Mouse (Mus musculus) brown adipose tissue, adult 24 weeks (tissue): ENCODE measurements at regions not wholly inside any gene's neighbourhood (a gene's known extent, or its start where the extent isn't known, plus 50 kb on each side); places are given as distances from the start of the nearest gene placed in this dataset.
A peak's percentile ranks its signal among the peaks of the same experiment; 100 is the strongest.

Experiments
- H3K27ac ChIP-seq: fragments of 200-500 bp; replicated peaks from 2 replicates; pipeline ENCODE4 v1.5.1; 2012; ENCODE audit warnings: low read depth, mild to moderate bottlenecking, low read length
- H3K4me1 ChIP-seq: fragments of 200-500 bp; 2 replicates; pipeline ENCODE4 v1.6.1; 2012; ENCODE audit warnings: low read length, mixed read lengths; ENCODE audit not compliant: control insufficient read depth, insufficient read depth, insufficient read length
- H3K4me3 ChIP-seq: fragments of 200-500 bp; 2 replicates; pipeline ENCODE4 v1.5.1; 2012; ENCODE audit warnings: low read depth, mild to moderate bottlenecking, low read length, moderate library complexity; ENCODE audit not compliant: insufficient read depth

- Histone ChIP-seq H3K4me1 (no peaks in the 10 kb centered on the region), H3K27ac (no peak overlapping the region), H3K4me3 (no peak overlapping the region)
Observed at GRCm38 (mm10) chr3:143134528-143134927, 252.7 kb upstream of the Pkn2 start.

- Histone ChIP-seq H3K27ac (no peak overlapping the region), H3K4me1 (no peaks in the 10 kb centered on the region), H3K4me3 (no peak overlapping the region)
Observed at GRCm38 (mm10) chr3:143107733-143108291, 226.0 kb upstream of the Pkn2 start.

GRCm38 (mm10) chr3:143104734-143105133 lies 222.9 kb upstream of the Pkn2 start:
- H3K4me1 ChIP-seq, result no peaks in the 10 kb centered on the region
- H3K4me3 ChIP-seq, result no peak overlapping the region

GRCm38 (mm10) chr3:143103333-143103732 lies 221.5 kb upstream of the Pkn2 start:
- Histone ChIP-seq H3K4me3 (no peak overlapping the region), H3K27ac (no peak overlapping the region), H3K4me1 (no peaks in the 10 kb centered on the region)

More at GRCm38 (mm10) chr3:143104734-143105133, 222.9 kb upstream of the Pkn2 start:
- no peak overlapping the region for H3K27ac ChIP-seq

- H3K4me3 ChIP-seq, result peak overlapping the region; percentile 45
- H3K4me1 ChIP-seq, result no peaks in the 10 kb centered on the region
- H3K27ac ChIP-seq, result no peak overlapping the region
Observed at GRCm38 (mm10) chr3:143100810-143101645, 219.2 kb upstream of the Pkn2 start.

- H3K4me1 ChIP-seq, result no peaks in the 10 kb centered on the region
- no peak overlapping the region for H3K27ac ChIP-seq
- H3K4me3 ChIP-seq, result no peak overlapping the region
Observed at GRCm38 (mm10) chr3:143100203-143100602, 218.4 kb upstream of the Pkn2 start.

GRCm38 (mm10) chr3:143092206-143092605 lies 210.4 kb upstream of the Pkn2 start:
- Histone ChIP-seq H3K27ac (no peak overlapping the region), H3K4me1 (no peaks in the 10 kb centered on the region), H3K4me3 (no peak overlapping the region)

GRCm38 (mm10) chr3:143090886-143091285 lies 209.1 kb upstream of the Pkn2 start:
- H3K4me1 ChIP-seq, result no peaks in the 10 kb centered on the region
- H3K27ac ChIP-seq, result no peak overlapping the region
- no peak overlapping the region for H3K4me3 ChIP-seq

GRCm38 (mm10) chr3:143090316-143090715 lies 208.5 kb upstream of the Pkn2 start:
- Histone ChIP-seq H3K27ac (no peak overlapping the region), H3K4me3 (no peak overlapping the region), H3K4me1 (no peaks in the 10 kb centered on the region)

- H3K27ac ChIP-seq, result no peak overlapping the region
- H3K4me3 ChIP-seq, result no peak overlapping the region
- H3K4me1 ChIP-seq, result no peaks in the 10 kb centered on the region
Observed at GRCm38 (mm10) chr3:143087786-143088185, 206.0 kb upstream of the Pkn2 start.

GRCm38 (mm10) chr3:143078310-143078709 lies 196.5 kb upstream of the Pkn2 start:
- no peak overlapping the region for H3K27ac ChIP-seq
- H3K4me3 ChIP-seq, result no peak overlapping the region
- H3K4me1 ChIP-seq, result no peaks in the 10 kb centered on the region

- Histone ChIP-seq H3K27ac (no peak overlapping the region), H3K4me1 (no peaks in the 10 kb centered on the region), H3K4me3 (no peak overlapping the region)
Observed at GRCm38 (mm10) chr3:143071839-143072373, 190.1 kb upstream of the Pkn2 start.

GRCm38 (mm10) chr3:143054858-143055257 lies 173.1 kb upstream of the Pkn2 start:
- no peak overlapping the region for H3K27ac ChIP-seq
- no peaks in the 10 kb centered on the region for H3K4me1 ChIP-seq
- no peak overlapping the region for H3K4me3 ChIP-seq

GRCm38 (mm10) chr3:143053286-143053993 lies 171.6 kb upstream of the Pkn2 start:
- Histone ChIP-seq H3K4me1 (no peaks in the 10 kb centered on the region), H3K27ac (no peak overlapping the region), H3K4me3 (no peak overlapping the region)

GRCm38 (mm10) chr3:143040666-143041065 lies 158.9 kb upstream of the Pkn2 start:
- H3K4me3 ChIP-seq, result no peak overlapping the region
- no peaks in the 10 kb centered on the region for H3K4me1 ChIP-seq

More at GRCm38 (mm10) chr3:143040666-143041065, 158.9 kb upstream of the Pkn2 start:
- no peak overlapping the region for H3K27ac ChIP-seq
